Mouse (Mus musculus): ENCODE results near the gene Otub2.
A peak's percentile ranks its signal among the peaks of the same experiment; 100 is the strongest.
"Not testable (repeated sequence)": the region's sequence is repeated elsewhere in the genome, so short reads cannot be mapped to it uniquely, and the experiment has no call there.

Otub2 gene

GRCm38 (mm10) chr12:103443524-103443923 is 55.0 kb downstream of the Otub2 start, which contains the start of gene Ifi27l2a:
Gene Ifi27l2a, minus strand, starts transcription at chr12:103443680.
- DNase-seq (ENCODE audit: low spot score in 2 of 2), result peak; percentile 31 to 46

GRCm38 (mm10) chr12:103444261-103444660 is 55.8 kb downstream of the Otub2 start:
- DNase-seq (ENCODE audit: low spot score in 2 of 2), result not testable (repeated sequence)

- no peak for DNase-seq (ENCODE audit: low spot score in 2 of 2)
Observed at GRCm38 (mm10) chr12:103445060-103445459, 56.6 kb downstream of the Otub2 start.

GRCm38 (mm10) chr12:103453361-103453760 is 64.9 kb downstream of the Otub2 start:
- no peak for DNase-seq (ENCODE audit: low spot score in 2 of 2)
